Mouse (Mus musculus) layer of hippocampus, postnatal 10 days (tissue): ENCODE results near the gene Pgls. TPM values are rescaled to one million over a fixed set of nuclear protein-coding genes. Genes with fewer than 3 reads are reported as not detected.

Experiments
- DNase-seq, 2 experiments: peaks; one replicate each; pipeline ENCODE4 v3.0.0; 2021; ENCODE audit warnings: low spot score in 2 of 2
- total RNA-seq, 2 experiments: library from RNA; stranded (reverse); gene quantifications; 2 replicates each; pipeline ENCODE4 v1.2.3; 2021

Pgls gene
- total RNA-seq, 2 experiments from 2014 or later: 75.1 to 81.0 TPM

- no peak for DNase-seq
Measured at GRCm38 (mm10) chr8:71598375-71598774, 6.4 kb downstream of the Pgls start.

DNA sequence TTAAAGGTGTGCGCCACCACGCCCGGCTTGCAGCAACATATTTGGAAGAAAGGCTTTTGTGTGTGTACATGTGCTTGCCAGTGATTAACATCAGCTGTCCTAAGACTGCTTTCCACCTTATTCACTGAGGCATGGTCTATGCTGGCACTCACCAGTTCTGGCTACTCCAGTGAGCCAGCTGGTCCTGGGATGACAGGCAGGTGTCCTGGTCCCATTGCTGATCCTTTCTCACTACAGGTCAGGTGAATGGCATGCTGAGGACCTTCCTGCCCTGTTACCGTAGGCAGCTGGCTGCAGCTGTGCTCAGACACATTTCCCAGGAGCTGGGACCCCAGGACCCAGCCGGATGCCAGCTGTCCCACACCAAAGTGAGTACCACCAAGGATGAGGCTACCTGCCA is 6.9 kb downstream of the Pgls start:
- DNase-seq: no peak

DNA sequence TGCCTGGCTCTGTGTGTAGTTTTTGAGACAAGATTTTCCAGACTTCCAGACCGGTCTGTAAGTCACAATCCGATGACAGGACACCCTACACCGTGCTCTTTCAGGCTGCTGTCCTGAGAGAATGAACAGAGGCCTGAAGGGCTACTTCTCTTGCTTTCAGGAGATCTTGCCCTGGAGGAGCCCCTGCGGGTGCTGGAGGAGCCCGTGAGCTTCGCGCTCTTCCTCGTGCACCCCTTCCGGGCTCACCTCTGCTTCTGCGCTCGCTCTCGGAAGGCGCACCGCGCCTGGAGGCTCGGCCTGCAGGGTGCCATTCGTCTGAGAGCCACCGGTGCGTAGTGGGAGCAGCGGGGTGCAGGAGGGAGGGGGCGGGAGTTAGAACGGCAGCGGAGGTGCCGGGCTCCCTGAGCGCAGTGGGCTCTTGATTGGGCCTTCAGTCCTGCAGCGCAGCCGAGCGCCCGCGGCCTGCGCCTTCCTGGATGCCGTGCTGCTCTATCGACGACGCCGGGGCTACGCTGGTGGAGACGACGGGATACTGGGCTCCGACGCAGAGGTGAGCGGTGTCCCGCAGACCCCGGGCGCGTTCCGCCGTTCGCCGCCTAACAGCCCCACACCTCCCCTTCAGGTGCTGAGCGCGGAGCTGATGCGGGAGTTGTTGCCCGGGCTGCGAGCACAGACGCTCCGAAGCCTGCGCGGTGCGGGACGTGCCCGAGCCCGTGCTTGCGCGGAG is 10.1 kb downstream of the Pgls start:
- no peak for DNase-seq

DNA sequence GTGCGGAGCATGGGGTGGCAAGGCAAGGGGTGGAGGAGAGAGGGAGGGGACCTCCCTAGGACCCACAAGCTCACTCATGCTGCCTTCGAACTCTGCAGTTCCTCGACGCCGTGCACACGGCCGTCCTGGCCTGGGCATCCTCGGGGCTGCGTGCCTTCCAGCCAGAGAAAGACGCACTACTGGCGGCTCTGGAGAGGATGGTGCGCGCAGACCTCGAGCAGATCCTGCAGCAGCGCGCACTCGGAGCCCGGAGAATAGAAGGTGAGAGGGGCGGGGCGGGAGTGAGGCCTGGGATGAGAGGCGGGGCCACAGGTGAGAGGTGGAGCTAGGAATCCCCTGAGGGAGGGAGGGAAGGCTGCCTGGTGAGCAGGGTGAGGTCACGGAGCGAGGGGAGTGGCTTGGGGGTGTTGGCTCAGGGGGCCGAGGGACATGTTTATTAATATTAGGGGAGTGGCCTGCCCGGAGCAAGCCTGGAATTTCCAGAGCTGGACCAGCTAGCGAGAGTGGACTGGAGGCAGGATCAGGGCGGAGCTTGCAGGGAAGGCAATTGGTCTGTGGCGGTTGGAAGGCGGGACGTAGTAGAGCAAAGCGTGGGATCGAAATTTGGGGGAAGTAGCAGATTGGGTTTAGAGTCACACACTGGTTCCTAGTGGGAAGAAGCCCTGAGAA is 10.8 kb downstream of the Pgls start:
- no peak for DNase-seq

- DNase-seq: no peak
Measured at GRCm38 (mm10) chr8:71604021-71604420, 12.0 kb downstream of the Pgls start.

GRCm38 (mm10) chr8:71610822-71611651 is 19.1 kb downstream of the Pgls start, which contains the start of gene Colgalt1:
Colgalt1 (plus strand) TSS chr8:71610998.
- peak; percentile 94 to 96 for DNase-seq

GRCm38 (mm10) chr8:71612141-71612540 is 20.2 kb downstream of the Pgls start:
- no peak for DNase-seq

- DNase-seq: no peak
Measured at GRCm38 (mm10) chr8:71613418-71613817, 21.4 kb downstream of the Pgls start.

- DNase-seq: no peak
Measured at GRCm38 (mm10) chr8:71619786-71620185, 27.8 kb downstream of the Pgls start.

DNA sequence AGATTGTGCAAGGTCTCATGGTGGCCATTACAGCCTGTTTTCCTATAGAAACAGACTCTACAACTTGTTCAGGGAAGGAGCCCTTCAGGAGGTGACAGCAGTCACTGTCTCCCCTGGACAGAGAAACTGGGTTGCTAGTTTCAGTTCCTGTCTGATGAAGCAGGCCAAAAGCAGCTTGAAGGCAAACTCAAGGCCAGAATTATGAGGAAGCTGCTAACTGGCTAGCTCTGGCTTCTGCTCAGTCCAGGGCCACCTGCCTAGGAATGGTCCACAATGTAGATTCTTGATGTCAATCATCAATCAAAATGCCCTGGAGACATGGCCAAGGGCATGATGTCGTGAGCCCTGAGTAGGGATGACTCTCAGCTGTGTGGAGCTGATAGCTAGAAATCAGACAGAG is 33.1 kb downstream of the Pgls start:
- DNase-seq: no peak

GRCm38 (mm10) chr8:71626753-71627152 is 34.8 kb downstream of the Pgls start:
- no peak for DNase-seq

DNA sequence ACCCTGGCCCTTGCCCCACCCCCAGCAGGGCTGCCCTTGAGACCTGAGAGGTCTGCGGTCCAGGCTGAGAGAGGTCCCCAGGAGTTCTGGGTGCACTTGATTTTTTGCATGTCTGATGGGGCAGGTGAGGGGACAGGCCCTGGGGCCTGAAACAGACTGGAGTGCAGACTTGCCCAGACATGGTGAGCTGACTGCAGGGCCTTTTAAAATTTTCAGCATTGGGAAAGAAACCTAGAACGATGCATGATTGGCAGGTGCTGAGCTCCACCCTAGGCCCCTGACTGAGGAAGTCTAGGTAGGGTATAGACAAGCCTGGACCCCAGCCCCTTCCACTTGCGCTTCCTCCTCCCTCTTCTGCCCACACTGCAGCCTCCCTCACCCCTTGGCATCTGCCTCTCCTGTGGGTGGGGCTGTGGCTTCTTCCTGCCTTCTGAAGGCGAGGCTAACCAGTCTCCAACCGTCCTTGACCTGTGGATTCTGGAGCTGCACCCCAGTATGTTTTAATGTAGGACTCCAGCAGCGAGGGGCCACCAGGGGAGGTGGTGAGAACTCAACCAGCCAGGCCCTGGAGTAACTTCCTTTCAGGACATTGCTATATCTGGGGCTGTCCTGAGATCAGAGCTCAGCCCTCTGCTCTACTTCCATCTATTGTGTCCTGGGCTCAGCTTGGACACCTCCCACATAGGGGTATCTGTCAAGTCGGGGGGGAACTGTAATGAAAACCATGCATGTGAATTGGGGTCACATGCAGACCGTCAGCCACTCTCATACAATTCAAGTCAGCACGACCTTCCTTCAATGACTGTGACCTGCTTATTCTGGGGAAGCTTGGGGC is 35.5 kb downstream of the Pgls start:
- DNase-seq: peak in 1 of 2 experiments; percentile 34

GRCm38 (mm10) chr8:71628396-71629095 is 36.6 kb downstream of the Pgls start:
- DNase-seq: no peak

- DNase-seq: peak; percentile 89 to 96
Measured at GRCm38 (mm10) chr8:71629096-71629697, 37.2 kb downstream of the Pgls start.

DNA sequence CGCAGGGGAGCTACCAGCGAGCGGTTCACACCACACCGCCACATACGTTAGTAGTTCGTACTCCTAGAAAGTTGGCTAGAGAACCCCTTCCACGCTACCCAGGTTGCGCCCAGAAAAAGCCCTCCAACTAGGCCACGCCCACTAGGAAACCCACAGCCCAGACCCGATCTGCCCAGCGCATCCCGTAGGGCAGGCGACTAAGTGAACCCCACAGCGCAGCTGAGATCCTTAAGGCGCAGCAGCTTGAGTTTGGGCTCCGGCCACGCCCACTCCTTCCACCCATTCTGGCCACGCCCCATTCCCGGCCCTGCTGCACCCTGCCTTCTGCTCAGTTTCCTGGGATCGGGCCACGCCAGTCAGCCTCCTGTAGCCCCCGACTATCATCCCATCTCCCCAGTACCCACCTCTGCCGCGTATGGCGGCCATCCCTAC is 37.8 kb downstream of the Pgls start:
- peak in 1 of 2 experiments; percentile 47 for DNase-seq

DNA sequence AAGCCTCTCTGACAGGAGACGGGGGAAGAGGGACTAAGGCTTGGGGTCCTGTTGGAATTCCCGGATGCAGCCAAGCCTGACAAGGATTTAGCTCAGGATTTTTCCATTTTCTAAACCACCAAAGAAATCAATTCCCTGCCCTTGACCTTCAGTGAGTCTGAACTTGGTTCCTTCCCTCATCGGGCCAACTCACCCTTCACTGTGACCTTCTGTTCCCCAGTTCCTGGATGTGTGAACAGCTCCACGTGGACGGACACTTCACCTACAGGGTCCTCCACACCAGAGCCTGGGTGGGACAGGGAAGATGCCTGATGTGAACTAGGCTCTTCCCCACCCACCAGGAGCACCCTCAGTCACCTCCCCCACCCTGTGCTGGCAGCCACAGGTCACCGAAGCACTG is 38.8 kb downstream of the Pgls start:
- no peak for DNase-seq

DNA sequence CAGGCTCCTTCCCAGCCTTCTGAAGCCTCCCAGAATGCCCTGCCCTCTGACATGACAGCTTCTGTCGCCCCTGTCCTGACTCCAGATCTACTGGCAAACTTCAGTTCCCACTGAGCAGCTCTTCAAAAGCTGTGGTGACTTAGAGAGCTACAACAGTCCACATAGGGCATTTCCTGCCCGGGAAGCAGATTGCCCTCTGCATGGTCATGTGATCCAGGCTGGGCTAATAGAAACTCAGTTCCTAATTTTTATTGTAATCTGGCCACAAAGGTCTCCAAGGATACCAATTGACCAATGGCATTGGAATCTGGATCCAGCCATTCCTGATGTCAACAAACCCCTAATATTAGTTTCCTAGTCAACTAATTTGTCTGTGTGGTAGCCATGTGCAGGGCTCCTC is 39.9 kb downstream of the Pgls start:
- no peak for DNase-seq

DNA sequence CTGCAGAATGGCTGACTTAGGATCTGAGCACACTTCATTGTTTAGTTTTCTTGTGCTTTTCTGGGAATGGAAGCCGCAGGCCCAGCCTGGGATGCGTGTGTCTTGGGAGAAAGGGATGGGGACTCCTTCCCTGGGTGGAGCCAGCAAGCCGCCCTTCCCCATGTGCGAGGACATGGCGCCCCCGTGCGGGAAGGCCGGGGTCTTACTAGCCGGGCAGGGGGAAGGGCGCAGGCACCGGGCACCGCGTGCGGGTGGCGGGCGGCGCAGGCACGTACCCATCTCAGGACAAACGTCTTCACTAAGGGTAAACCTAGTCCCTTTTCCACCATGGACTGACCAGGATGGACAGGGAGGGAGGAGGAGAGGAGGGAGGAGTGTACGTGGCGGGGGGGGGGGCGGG is 41.2 kb downstream of the Pgls start:
- peak; percentile 48 to 64 for DNase-seq

GRCm38 (mm10) chr8:71633981-71634667 is 42.1 kb downstream of the Pgls start:
- peak in 1 of 2 experiments; percentile 52 for DNase-seq
